Mouse (Mus musculus): ENCODE data around the gene Myo3b.

DNA sequence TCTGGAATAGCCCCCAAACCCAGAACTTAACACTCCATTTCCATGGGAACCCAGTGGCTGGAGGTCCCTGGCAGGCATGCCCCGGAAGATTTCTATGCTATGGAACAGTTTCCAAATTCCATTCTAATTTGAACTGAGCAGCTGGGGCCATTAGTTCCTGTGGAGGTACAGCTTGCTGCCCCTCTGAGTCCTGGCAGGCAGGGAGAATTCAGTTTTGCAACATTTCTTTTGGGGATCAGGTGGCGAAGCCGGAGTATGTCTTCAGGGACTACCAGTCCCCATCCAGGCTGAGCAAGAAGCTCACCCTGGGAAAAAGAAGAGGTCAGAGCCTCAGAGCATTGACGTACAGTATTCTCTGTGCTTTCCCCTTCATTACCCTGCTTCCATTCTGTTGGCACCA, 94.4 kb downstream of the Myo3b start:
- TF ChIP-seq POLR2A (IDR thresholded peaks at IDR 0.05; ENCODE audit: control insufficient read depth, low read depth, low read length): no peak
- TF ChIP-seq CTCF (IDR thresholded peaks at IDR 0.05; ENCODE audit: control insufficient read depth, insufficient read depth, insufficient replicate concordance, low read depth, low read length): no peak
